In genomic region chr4:136595221-136595620, GRCm38 (mm10) we compare ENCODE assay signal across 16 mouse cellular contexts. TPM values are rescaled to one million over a fixed set of nuclear protein-coding genes. Genes with fewer than 3 reads are reported as not detected.
"Had no signal": no experiment of that assay in that cellular context is flagged by ENCODE, and none has a peak within 500 bp of the region (broad histone marks: within the 10 kb centered on the region; RNA-seq: fewer than 3 reads in every experiment).

No protein-coding gene starts in this region.

- H3K4me2 ChIP-seq: limb, embryonic 15.5 days; liver, embryonic 12.5 days; lung, embryonic 14.5 days; midbrain, embryonic 13.5 days; neural tube, embryonic 15.5 days had no signal

- H3K9me3 ChIP-seq: limb, embryonic 15.5 days; liver, embryonic 12.5 days; midbrain, embryonic 13.5 days; neural tube, embryonic 15.5 days had no signal

- H3K27ac ChIP-seq: left cerebral cortex, adult 2 months; limb, embryonic 15.5 days; liver, embryonic 12.5 days; midbrain, embryonic 13.5 days; neural tube, embryonic 15.5 days had no signal

- H3K27me3 ChIP-seq: limb, embryonic 15.5 days; liver, embryonic 12.5 days; midbrain, embryonic 13.5 days; neural tube, embryonic 15.5 days had no signal

- H3K4me3 ChIP-seq: left cerebral cortex, adult 2 months; limb, embryonic 15.5 days; liver, embryonic 12.5 days; midbrain, embryonic 13.5 days; myocyte; neural tube, embryonic 15.5 days had no signal

- H3K9ac ChIP-seq: limb, embryonic 15.5 days; liver, embryonic 12.5 days; lung, embryonic 14.5 days; midbrain, embryonic 13.5 days; neural tube, embryonic 15.5 days had no signal

- DNase-seq: lung, embryonic 14.5 days; lung, postnatal 14 days; right cerebral cortex, adult 18-20 months; right cerebral cortex, postnatal 25 days had no signal

- ATAC-seq: intestine, embryonic 16.5 days; liver, embryonic 12.5 days; midbrain, embryonic 13.5 days had no signal

RNA-seq across cellular contexts. Expression of gene Tex46, which starts 15.0 kb away (rescaled TPM):
- polyA plus RNA-seq: intestine, embryonic 16.5 days; limb, embryonic 11.5 days; limb, embryonic 15.5 days; liver, embryonic 12.5 days; liver, embryonic 16.5 days; lung, embryonic 14.5 days; midbrain, embryonic 13.5 days; myocyte; neural tube, embryonic 11.5 days; neural tube, embryonic 15.5 days; small intestine, adult 2 months; stomach, embryonic 16.5 days had no signal

RNA-seq across cellular contexts. Expression of gene Lactbl1, which starts 27.2 kb away (rescaled TPM):
- polyA plus RNA-seq: intestine, embryonic 16.5 days; limb, embryonic 11.5 days; limb, embryonic 15.5 days; liver, embryonic 12.5 days; liver, embryonic 16.5 days; lung, embryonic 14.5 days; midbrain, embryonic 13.5 days; myocyte; neural tube, embryonic 11.5 days; small intestine, adult 2 months; stomach, embryonic 16.5 days had no signal
